Mouse (Mus musculus): ENCODE measurements around the gene Atp10b. TPM values are rescaled to one million over a fixed set of nuclear protein-coding genes. Genes with fewer than 3 reads are reported as not detected.
"Not testable (repeated sequence)": the region's sequence is repeated elsewhere in the genome, so short reads cannot be mapped to it uniquely, and the experiment has no call there.

Gene Atp10b
- polyA plus RNA-seq (2014; fragmentation: Nextera tagmentation; extraction: Ambion mirVana), result 0.16 and 0.28 TPM in 2 replicates

DNA sequence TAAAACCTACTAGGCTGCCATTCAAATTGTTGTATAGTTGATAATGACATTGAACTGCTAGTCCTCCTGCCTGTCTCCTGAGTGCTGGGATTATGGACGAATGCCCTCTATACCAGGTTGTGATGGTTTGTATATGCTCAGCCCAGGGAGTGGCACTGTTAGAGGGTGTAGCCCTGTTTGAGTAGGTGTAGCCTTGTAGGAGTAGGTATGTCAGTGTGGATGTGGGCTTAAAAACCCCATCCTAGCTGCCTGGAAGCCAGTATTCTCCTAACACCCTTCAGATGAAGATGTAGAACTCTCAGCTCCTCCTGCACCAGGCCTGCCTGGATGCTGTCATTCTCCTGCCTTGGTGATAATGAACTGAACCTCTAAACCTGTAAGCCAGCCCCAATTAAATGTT, at the start of gene Atp10b:
Gene Atp10b, plus strand, starts transcription at position 301 of the 400 bp plus-strand sequence.
- Histone ChIP-seq H3K36me3 (ENCODE audit: control insufficient read depth, insufficient read depth, low read length) (no peaks in the 10 kb centered on the region), H3K9ac (ENCODE audit: low read length) (no peak within 1 kb of the TSS), H3K27ac (ENCODE audit: low read depth, low read length) (no peak within 1 kb of the TSS), H3K27me3 (replicated peaks; ENCODE audit: control insufficient read depth, insufficient read depth, low read length) (no peaks in the 10 kb centered on the region), H3K9me3 (replicated peaks; ENCODE audit: control insufficient read depth, low read length) (no peaks in the 10 kb centered on the region), H3K4me1 (ENCODE audit: control insufficient read depth, insufficient read depth, low read length) (no peaks in the 10 kb centered on the region), H3K4me2 (ENCODE audit: low read length) (no peak within 1 kb of the TSS), H3K4me3 (ENCODE audit: low read depth, low read length) (no peak within 1 kb of the TSS)
- no peak for ATAC-seq
- WGBS, result 87% methylated on average over 1 of the region's 1 CpGs
- DNase-seq (ENCODE audit: low spot score), result no peak

DNA sequence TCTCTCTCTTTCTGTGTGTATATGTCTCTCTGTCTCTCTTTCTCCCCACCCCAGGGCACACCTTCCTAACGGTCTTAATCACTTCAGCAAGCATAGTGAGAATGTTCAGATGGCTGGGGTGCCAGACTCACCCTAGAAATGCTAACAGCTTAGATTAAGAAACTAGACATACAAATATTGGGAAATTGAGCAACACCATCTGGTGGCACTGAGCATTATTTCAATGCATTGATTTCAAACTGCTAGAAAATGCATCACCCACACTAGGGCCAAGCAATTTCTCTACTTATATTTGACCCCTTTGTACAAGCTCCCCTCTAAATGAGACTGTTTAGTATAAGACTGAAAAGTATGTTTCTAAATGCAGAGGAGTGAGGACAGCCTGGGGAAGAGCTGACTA, 48.3 kb upstream of the Atp10b start:
- Histone ChIP-seq H3K9me3 (replicated peaks; ENCODE audit: control insufficient read depth, low read length) (no peaks in the 10 kb centered on the region), H3K36me3 (ENCODE audit: control insufficient read depth, insufficient read depth, low read length) (no peaks in the 10 kb centered on the region), H3K4me2 (ENCODE audit: low read length) (no peak overlapping the region), H3K4me3 (ENCODE audit: low read depth, low read length) (no peak overlapping the region), H3K27me3 (replicated peaks; ENCODE audit: control insufficient read depth, insufficient read depth, low read length) (no peaks in the 10 kb centered on the region), H3K9ac (ENCODE audit: low read length) (no peak overlapping the region), H3K27ac (ENCODE audit: low read depth, low read length) (no peak overlapping the region), H3K4me1 (ENCODE audit: control insufficient read depth, insufficient read depth, low read length) (no peaks in the 10 kb centered on the region)
- DNase-seq (ENCODE audit: low spot score), result peak; percentile 23
- 55% methylated on average over 1 of the region's 1 CpGs for WGBS
- ATAC-seq, result 0 out of 2 replicates have a peak, but pooled peaks have one; percentile 15

DNA sequence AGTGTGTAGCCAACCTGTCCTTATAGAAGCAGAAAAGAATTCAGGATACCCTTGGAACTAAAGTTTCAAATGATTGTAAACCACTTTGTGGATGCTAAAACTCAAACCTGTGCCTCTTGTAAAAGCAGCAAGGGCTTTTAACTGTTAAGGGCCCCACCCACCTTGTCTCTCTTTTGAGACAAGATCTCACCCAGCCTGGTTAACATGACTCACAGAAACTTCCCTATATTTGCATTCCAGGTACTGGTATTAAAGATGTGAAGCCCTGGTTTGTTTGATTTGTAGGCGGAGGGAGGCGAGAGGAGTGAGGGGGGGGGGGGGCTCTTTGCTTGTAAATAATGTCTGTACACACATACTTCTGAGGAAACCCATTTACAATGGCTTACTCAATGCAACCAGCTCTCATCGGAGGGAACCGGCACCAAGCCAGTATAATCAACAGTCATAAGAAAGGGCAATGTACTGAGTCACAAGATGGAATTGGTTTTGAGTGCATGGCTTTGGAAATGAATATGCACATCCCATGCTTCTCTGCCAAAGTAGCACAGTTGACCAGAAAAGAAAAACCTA, 23.7 kb upstream of the Atp10b start:
- H3K4me2 ChIP-seq (ENCODE audit: low read length), result no peak overlapping the region
- H3K9ac ChIP-seq (ENCODE audit: low read length), result no peak overlapping the region
- H3K4me1 ChIP-seq (ENCODE audit: control insufficient read depth, insufficient read depth, low read length), result no peaks in the 10 kb centered on the region
- 86% methylated on average over 4 of the region's 4 CpGs for WGBS
- no peak overlapping the region for H3K27ac ChIP-seq (ENCODE audit: low read depth, low read length)
- no peak overlapping the region for H3K4me3 ChIP-seq (ENCODE audit: low read depth, low read length)
- DNase-seq (ENCODE audit: low spot score) (no peak), ATAC-seq (no peak)
- H3K9me3 ChIP-seq (replicated peaks; ENCODE audit: control insufficient read depth, low read length), result no peaks in the 10 kb centered on the region
- no peaks in the 10 kb centered on the region for H3K27me3 ChIP-seq (replicated peaks; ENCODE audit: control insufficient read depth, insufficient read depth, low read length)
- H3K36me3 ChIP-seq (ENCODE audit: control insufficient read depth, insufficient read depth, low read length), result no peaks in the 10 kb centered on the region

DNA sequence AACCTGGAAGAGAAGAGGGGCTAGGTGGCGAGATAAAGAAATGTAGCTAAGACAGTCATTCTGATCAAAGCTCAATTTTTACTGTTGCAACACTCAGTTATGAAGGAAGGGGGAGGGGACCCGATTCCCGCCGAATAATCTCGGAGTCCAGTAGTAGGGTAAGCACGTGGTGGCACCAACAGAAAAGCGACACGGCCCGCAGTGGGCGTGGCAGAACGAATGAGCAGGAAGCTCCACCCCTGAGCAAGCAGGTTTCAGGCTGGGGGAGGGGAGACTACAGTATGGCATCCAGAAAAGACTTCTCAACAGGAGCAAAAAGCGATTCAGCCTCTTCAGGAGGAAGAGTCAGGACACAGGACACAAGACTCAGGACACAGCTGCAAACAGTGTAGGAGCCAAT, 23.1 kb upstream of the Atp10b start:
- H3K27me3 ChIP-seq (replicated peaks; ENCODE audit: control insufficient read depth, insufficient read depth, low read length); ATAC-seq; H3K4me3 ChIP-seq (ENCODE audit: low read depth, low read length); H3K9me3 ChIP-seq (replicated peaks; ENCODE audit: control insufficient read depth, low read length); H3K36me3 ChIP-seq (ENCODE audit: control insufficient read depth, insufficient read depth, low read length); H3K9ac ChIP-seq (ENCODE audit: low read length); H3K4me1 ChIP-seq (ENCODE audit: control insufficient read depth, insufficient read depth, low read length); H3K4me2 ChIP-seq (ENCODE audit: low read length); H3K27ac ChIP-seq (ENCODE audit: low read depth, low read length); DNase-seq (ENCODE audit: low spot score): not testable (repeated sequence)
- 79% methylated on average over 11 of the region's 12 CpGs for WGBS

DNA sequence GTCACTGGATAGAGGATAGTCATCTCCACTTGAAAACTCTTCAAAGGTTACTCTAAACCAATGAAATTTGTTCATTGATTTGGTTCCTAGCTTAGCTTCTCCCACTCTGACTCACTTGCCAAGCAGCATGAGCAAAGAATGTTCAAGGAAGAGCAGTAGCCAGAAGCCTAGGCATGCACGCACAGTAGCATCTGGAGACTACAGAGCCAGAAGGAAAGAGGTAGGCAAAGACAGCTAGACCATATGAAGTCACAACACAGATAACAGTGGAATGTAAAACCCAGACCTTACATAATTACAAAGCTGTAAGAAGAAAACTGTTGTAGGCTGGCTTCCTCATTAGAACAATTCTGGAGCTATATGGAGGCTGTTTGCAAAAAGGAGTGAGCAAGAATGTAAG, 8.4 kb upstream of the Atp10b start:
- no peak for ATAC-seq
- peaks cover 2% of the 10 kb centered on the region; the same call in 1 of the 2 replicates for H3K4me1 ChIP-seq (ENCODE audit: control insufficient read depth, insufficient read depth, low read length)
- H3K9me3 ChIP-seq (replicated peaks; ENCODE audit: control insufficient read depth, low read length), result no peaks in the 10 kb centered on the region
- no peak overlapping the region for H3K4me3 ChIP-seq (ENCODE audit: low read depth, low read length)
- WGBS, result 94% methylated on average over 1 of the region's 1 CpGs
- no peak overlapping the region for H3K27ac ChIP-seq (ENCODE audit: low read depth, low read length)
- no peak overlapping the region for H3K9ac ChIP-seq (ENCODE audit: low read length)
- no peak overlapping the region for H3K4me2 ChIP-seq (ENCODE audit: low read length)
- no peaks in the 10 kb centered on the region for H3K36me3 ChIP-seq (ENCODE audit: control insufficient read depth, insufficient read depth, low read length)
- H3K27me3 ChIP-seq (replicated peaks; ENCODE audit: control insufficient read depth, insufficient read depth, low read length), result no peaks in the 10 kb centered on the region
- DNase-seq (ENCODE audit: low spot score), result no peak

DNA sequence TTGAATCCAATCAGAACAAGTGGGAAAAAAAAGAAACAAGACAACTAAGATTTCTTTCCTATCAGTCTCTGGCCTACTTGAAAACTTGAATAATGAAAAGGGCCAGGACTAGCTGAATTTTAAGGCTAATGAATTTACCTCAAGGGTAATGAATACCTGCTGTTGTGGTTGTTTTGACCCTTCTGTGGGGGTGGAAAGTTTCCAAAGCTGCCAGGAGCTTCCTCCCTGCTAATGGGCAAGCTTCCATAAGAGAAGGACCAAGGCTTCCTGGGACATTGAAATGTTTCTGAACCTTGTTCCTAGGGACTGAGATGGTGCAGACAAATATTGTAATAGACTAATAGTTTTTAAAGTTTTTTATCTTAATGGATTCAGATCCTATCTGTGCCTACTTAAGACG, 6.9 kb upstream of the Atp10b start:
- H3K9me3 ChIP-seq (replicated peaks; ENCODE audit: control insufficient read depth, low read length), result no peaks in the 10 kb centered on the region
- DNase-seq (ENCODE audit: low spot score), result no peak
- no peak overlapping the region for H3K4me3 ChIP-seq (ENCODE audit: low read depth, low read length)
- no peaks in the 10 kb centered on the region for H3K36me3 ChIP-seq (ENCODE audit: control insufficient read depth, insufficient read depth, low read length)
- no peak overlapping the region for H3K27ac ChIP-seq (ENCODE audit: low read depth, low read length)
- H3K4me2 ChIP-seq (ENCODE audit: low read length), result no peak overlapping the region
- ATAC-seq, result no peak
- 85% methylated on average over 1 of the region's 1 CpGs for WGBS
- no peak overlapping the region for H3K9ac ChIP-seq (ENCODE audit: low read length)
- peaks cover 2% of the 10 kb centered on the region; the same call in 1 of the 2 replicates for H3K4me1 ChIP-seq (ENCODE audit: control insufficient read depth, insufficient read depth, low read length)
- H3K27me3 ChIP-seq (replicated peaks; ENCODE audit: control insufficient read depth, insufficient read depth, low read length), result no peaks in the 10 kb centered on the region

DNA sequence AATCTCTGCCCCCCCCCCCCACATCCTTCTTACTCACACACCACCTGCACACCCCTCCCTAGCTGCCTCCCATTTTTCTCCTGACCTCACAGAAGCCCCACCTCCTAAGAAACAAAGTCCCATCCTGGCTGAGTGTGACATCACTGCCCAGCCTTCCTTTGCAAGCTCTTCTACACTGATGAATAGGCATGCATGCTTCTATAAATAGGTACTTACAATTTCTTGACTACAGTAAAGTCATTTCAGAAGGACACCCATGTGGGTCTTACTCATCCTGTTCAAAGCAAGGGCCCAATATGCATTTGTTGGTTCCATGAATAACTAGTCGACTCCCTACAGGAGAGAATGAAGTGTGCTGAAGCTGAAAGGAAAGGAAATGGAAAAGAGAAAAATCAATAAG, 5.5 kb upstream of the Atp10b start:
- Histone ChIP-seq H3K4me1 (ENCODE audit: control insufficient read depth, insufficient read depth, low read length) (peaks cover 2% of the 10 kb centered on the region; the same call in 1 of the 2 replicates), H3K36me3 (ENCODE audit: control insufficient read depth, insufficient read depth, low read length) (no peaks in the 10 kb centered on the region), H3K9me3 (replicated peaks; ENCODE audit: control insufficient read depth, low read length) (no peaks in the 10 kb centered on the region), H3K9ac (ENCODE audit: low read length) (no peak overlapping the region), H3K4me3 (ENCODE audit: low read depth, low read length) (no peak overlapping the region), H3K27ac (ENCODE audit: low read depth, low read length) (no peak overlapping the region), H3K4me2 (ENCODE audit: low read length) (no peak overlapping the region), H3K27me3 (replicated peaks; ENCODE audit: control insufficient read depth, insufficient read depth, low read length) (no peaks in the 10 kb centered on the region)
- no peak for DNase-seq (ENCODE audit: low spot score)
- WGBS, result 81% methylated on average over 1 of the region's 1 CpGs
- no peak for ATAC-seq

DNA sequence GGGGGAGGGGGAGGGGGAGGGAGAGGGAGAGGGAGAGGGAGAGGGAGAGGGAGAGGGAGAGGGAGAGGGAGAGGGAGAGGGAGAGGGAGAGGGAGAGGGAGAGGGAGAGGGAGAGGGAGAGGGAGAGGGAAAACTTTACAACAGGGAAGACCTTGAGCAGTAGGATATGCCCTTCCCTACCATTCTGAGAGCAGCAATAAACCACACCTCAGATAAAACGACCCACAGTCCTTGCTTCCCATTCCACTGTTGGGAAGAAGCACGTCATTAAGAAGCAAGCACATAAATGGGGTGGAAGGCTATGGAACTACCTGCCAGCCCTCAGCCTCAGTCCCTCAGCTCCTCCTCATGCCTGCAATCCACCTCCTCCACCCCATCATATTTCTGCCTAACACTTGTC, 4.8 kb upstream of the Atp10b start:
- H3K9ac ChIP-seq (ENCODE audit: low read length); H3K27me3 ChIP-seq (replicated peaks; ENCODE audit: control insufficient read depth, insufficient read depth, low read length); H3K9me3 ChIP-seq (replicated peaks; ENCODE audit: control insufficient read depth, low read length); H3K4me3 ChIP-seq (ENCODE audit: low read depth, low read length); ATAC-seq; H3K27ac ChIP-seq (ENCODE audit: low read depth, low read length); DNase-seq (ENCODE audit: low spot score); H3K4me1 ChIP-seq (ENCODE audit: control insufficient read depth, insufficient read depth, low read length); H3K4me2 ChIP-seq (ENCODE audit: low read length); H3K36me3 ChIP-seq (ENCODE audit: control insufficient read depth, insufficient read depth, low read length): not testable (repeated sequence)
- WGBS, result 62% methylated on average over 2 of the region's 2 CpGs

DNA sequence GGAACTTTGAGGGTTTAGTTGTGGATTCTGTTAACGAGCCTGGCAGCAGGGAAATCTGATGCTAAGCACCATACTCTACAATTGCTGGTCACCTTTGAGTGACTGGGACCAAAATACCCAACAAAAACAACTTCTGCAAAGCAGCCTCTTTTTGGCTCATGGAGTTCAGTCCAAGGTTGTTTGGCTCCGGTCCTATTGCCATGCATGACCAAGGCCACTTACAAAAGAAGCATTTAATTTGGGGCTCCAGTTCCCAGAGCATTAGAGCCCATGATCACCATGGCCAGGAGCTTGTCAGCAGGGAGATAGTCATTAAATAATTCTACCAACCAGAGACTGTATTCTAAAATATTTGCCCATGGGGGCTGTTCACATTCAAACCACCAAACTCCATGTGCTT, 2.3 kb upstream of the Atp10b start:
- Histone ChIP-seq H3K4me2 (ENCODE audit: low read length) (no peak overlapping the region), H3K4me1 (ENCODE audit: control insufficient read depth, insufficient read depth, low read length) (no peaks in the 10 kb centered on the region), H3K27me3 (replicated peaks; ENCODE audit: control insufficient read depth, insufficient read depth, low read length) (no peaks in the 10 kb centered on the region), H3K9me3 (replicated peaks; ENCODE audit: control insufficient read depth, low read length) (no peaks in the 10 kb centered on the region), H3K36me3 (ENCODE audit: control insufficient read depth, insufficient read depth, low read length) (no peaks in the 10 kb centered on the region), H3K27ac (ENCODE audit: low read depth, low read length) (no peak overlapping the region), H3K9ac (ENCODE audit: low read length) (no peak overlapping the region), H3K4me3 (ENCODE audit: low read depth, low read length) (no peak overlapping the region)
- ATAC-seq (peak; percentile 58; the same call in 1 of the 2 replicates), DNase-seq (ENCODE audit: low spot score) (peak; percentile 52)
- 16% methylated on average over 2 of the region's 2 CpGs for WGBS
